Mouse (Mus musculus) embryonic facial prominence, embryonic 14.5 days (tissue): ENCODE data around the gene Bcl2l2. TPM values are rescaled to one million over a fixed set of nuclear protein-coding genes. Genes with fewer than 3 reads are reported as not detected.

Source experiments
- ATAC-seq: fragments of 200-750 bp; cut with Nextera tagmentation; 2 replicates; pipeline ENCODE4 v1.8.0; 2017; ENCODE audit warnings: low read depth, moderate number of reproducible peaks, moderate TSS enrichment
- DNase-seq: peaks from one replicate; pipeline ENCODE4 v3.0.0-alpha.2; 2015; ENCODE audit warnings: low spot score
- H3K27ac ChIP-seq: fragments of 300-500 bp; sonication (generic); replicated peaks from 2 replicates; pipeline ENCODE4 v1.5.1; 2014; ENCODE audit warnings: low read depth, mild to moderate bottlenecking, low read length, moderate library complexity
- H3K27me3 ChIP-seq: fragments of 300-500 bp; sonication (generic); replicated peaks from 2 replicates; pipeline ENCODE4 v1.6.1; 2014; ENCODE audit warnings: low read length; ENCODE audit not compliant: control insufficient read depth, insufficient read depth
- H3K36me3 ChIP-seq: fragments of 300-500 bp; sonication (generic); 2 replicates; pipeline ENCODE4 v1.6.1; 2014; ENCODE audit warnings: low read length, mixed read lengths; ENCODE audit not compliant: control insufficient read depth, insufficient read depth
- H3K4me1 ChIP-seq: fragments of 300-500 bp; sonication (generic); 2 replicates; pipeline ENCODE4 v1.6.1; 2014; ENCODE audit warnings: antibody characterized with exemption, low read length; ENCODE audit not compliant: control insufficient read depth, insufficient read depth
- H3K4me2 ChIP-seq: fragments of 300-500 bp; sonication (generic); 2 replicates; pipeline ENCODE4 v1.6.1; 2014; ENCODE audit warnings: low read depth, mild to moderate bottlenecking, low read length, moderate library complexity, mixed read lengths
- H3K4me3 ChIP-seq: fragments of 300-500 bp; sonication (generic); 2 replicates; pipeline ENCODE4 v1.5.1; 2014; ENCODE audit warnings: low read depth, mild to moderate bottlenecking, low read length
- H3K9ac ChIP-seq: fragments of 300-500 bp; sonication (generic); 2 replicates; pipeline ENCODE4 v1.6.1; 2014; ENCODE audit warnings: low read depth, mild to moderate bottlenecking, low read length, moderate library complexity, mixed read lengths
- H3K9me3 ChIP-seq: fragments of 300-500 bp; sonication (generic); 2 replicates; pipeline ENCODE4 v1.6.1; 2016; ENCODE audit warnings: low read length; ENCODE audit not compliant: control insufficient read depth
- WGBS: fragments of 180-500 bp; shearing (Covaris S2); extraction: QIAGEN DNeasy Blood & Tissue Kit; methylation state at CpG from one replicate; pipeline ENCODE4 v1.1.7; 2014; 5-methylcytosine and 5-hydroxymethylcytosine counted together
- polyA plus RNA-seq: library from polyadenylated mRNA; unstranded; fragments of >200 nt; fragmentation: Nextera tagmentation; extraction: Ambion mirVana; gene quantifications from 2 replicates; pipeline ENCODE4 v1.2.1, GENCODE M21; 2014

Gene Bcl2l2
- polyA plus RNA-seq, 1 experiment from 2014 or later = 4.8 TPM

GRCm38 (mm10) chr14:54926401-54927158 lies 43.4 kb downstream of the Bcl2l2 start:
- H3K36me3 ChIP-seq = peaks cover 16% of the 10 kb centered on the region
- H3K4me3 ChIP-seq = peak overlapping the region; percentile 50
- WGBS = under 1% methylated on average over 26 of the region's 58 CpGs
- peak overlapping the region; percentile 88 for H3K9ac ChIP-seq
- DNase-seq (peak; percentile 94), ATAC-seq (peak; percentile 75)
- H3K27ac ChIP-seq = peak overlapping the region; percentile 99
- H3K27me3 ChIP-seq = no peaks in the 10 kb centered on the region
- peak overlapping the region; percentile 69 for H3K4me2 ChIP-seq
- peaks cover 8% of the 10 kb centered on the region for H3K9me3 ChIP-seq
- peaks cover 30% of the 10 kb centered on the region for H3K4me1 ChIP-seq

GRCm38 (mm10) chr14:54927296-54927695 lies 44.1 kb downstream of the Bcl2l2 start:
- H3K4me1 ChIP-seq = peaks cover 30% of the 10 kb centered on the region
- 12% methylated on average over 7 of the region's 7 CpGs for WGBS
- peaks cover 9% of the 10 kb centered on the region for H3K36me3 ChIP-seq
- H3K9me3 ChIP-seq = 0 out of 2 replicates have a peak, but pooled peaks cover under 1% of the 10 kb centered on the region
- H3K9ac ChIP-seq = peak overlapping the region; percentile 88
- ATAC-seq (no peak), DNase-seq (no peak)
- peak overlapping the region; percentile 50 for H3K4me3 ChIP-seq
- H3K4me2 ChIP-seq = peak overlapping the region; percentile 69
- H3K27me3 ChIP-seq = no peaks in the 10 kb centered on the region
- peak overlapping the region; percentile 99 for H3K27ac ChIP-seq

GRCm38 (mm10) chr14:54929801-54930200 lies 46.6 kb downstream of the Bcl2l2 start:
- H3K36me3 ChIP-seq = no peaks in the 10 kb centered on the region
- H3K4me2 ChIP-seq = no peak overlapping the region
- no peaks in the 10 kb centered on the region for H3K9me3 ChIP-seq
- DNase-seq (peak; percentile 22), ATAC-seq (no peak)
- H3K27ac ChIP-seq = no peak overlapping the region
- 52% methylated on average over 5 of the region's 5 CpGs for WGBS
- H3K4me1 ChIP-seq = peaks cover 27% of the 10 kb centered on the region
- no peak overlapping the region for H3K9ac ChIP-seq
- no peaks in the 10 kb centered on the region for H3K27me3 ChIP-seq
- H3K4me3 ChIP-seq = no peak overlapping the region

- H3K9me3 ChIP-seq = no peaks in the 10 kb centered on the region
- H3K27me3 ChIP-seq = no peaks in the 10 kb centered on the region
- H3K27ac ChIP-seq = no peak overlapping the region
- H3K4me2 ChIP-seq = no peak overlapping the region
- WGBS = 20% methylated on average over 2 of the region's 2 CpGs
- DNase-seq (peak; percentile 69), ATAC-seq (no peak)
- H3K4me1 ChIP-seq = peaks cover 27% of the 10 kb centered on the region
- H3K9ac ChIP-seq = no peak overlapping the region
- no peak overlapping the region for H3K4me3 ChIP-seq
- no peaks in the 10 kb centered on the region for H3K36me3 ChIP-seq
Observed at GRCm38 (mm10) chr14:54930431-54930830, 47.3 kb downstream of the Bcl2l2 start.

GRCm38 (mm10) chr14:54932645-54933150 lies 49.5 kb downstream of the Bcl2l2 start, which contains the start of gene Il25:
TSS of gene Il25 (plus strand) at chr14:54932695.
- peak; percentile 86 for DNase-seq
- Histone ChIP-seq H3K9ac (no peak within 1 kb of the TSS; the same call in 1 of the 2 replicates), H3K4me3 (no peak within 1 kb of the TSS), H3K4me1 (peaks cover 22% of the 10 kb centered on the region), H3K27ac (no peak within 1 kb of the TSS), H3K4me2 (no peak within 1 kb of the TSS), H3K36me3 (no peaks in the 10 kb centered on the region), H3K27me3 (no peaks in the 10 kb centered on the region), H3K9me3 (no peaks in the 10 kb centered on the region)
- ATAC-seq = peak; percentile 47
- 21% methylated on average over 5 of the region's 6 CpGs for WGBS

- H3K4me3 ChIP-seq = no peak within 1 kb of the TSS
- no peaks in the 10 kb centered on the region for H3K36me3 ChIP-seq
- no peaks in the 10 kb centered on the region for H3K9me3 ChIP-seq
- DNase-seq (peak; percentile 75), ATAC-seq (peak; percentile 44)
- WGBS = 11% methylated on average over 8 of the region's 8 CpGs
- peak within 1 kb of the TSS; percentile 82 for H3K27ac ChIP-seq
- H3K27me3 ChIP-seq = no peaks in the 10 kb centered on the region
- H3K4me1 ChIP-seq = peaks cover 9% of the 10 kb centered on the region
- peak within 1 kb of the TSS; percentile 39; the same call in 1 of the 2 replicates for H3K9ac ChIP-seq
- H3K4me2 ChIP-seq = peak within 1 kb of the TSS; percentile 25
Observed at GRCm38 (mm10) chr14:54935904-54936830, 53.0 kb downstream of the Bcl2l2 start, which contains the start of gene Cmtm5. TSS of gene Cmtm5 (plus strand) at chr14:54936261.

GRCm38 (mm10) chr14:54936831-54937160 lies 53.6 kb downstream of the Bcl2l2 start:
- H3K4me2 ChIP-seq = peak overlapping the region; percentile 25
- H3K36me3 ChIP-seq = no peaks in the 10 kb centered on the region
- no peak for ATAC-seq
- H3K9me3 ChIP-seq = no peaks in the 10 kb centered on the region
- H3K27ac ChIP-seq = peak overlapping the region; percentile 82
- H3K9ac ChIP-seq = peak overlapping the region; percentile 39; the same call in 1 of the 2 replicates
- 30% methylated on average over 6 of the region's 6 CpGs for WGBS
- DNase-seq = no peak
- no peak overlapping the region for H3K4me3 ChIP-seq
- peaks cover 9% of the 10 kb centered on the region for H3K4me1 ChIP-seq
- H3K27me3 ChIP-seq = no peaks in the 10 kb centered on the region
